Mouse (Mus musculus): ENCODE measurements at regions not wholly inside any gene's neighbourhood (a gene's known extent, or its start where the extent isn't known, plus 50 kb on each side); places are given as distances from the start of the nearest gene placed in this dataset.
A peak's percentile ranks its signal among the peaks of the same experiment; 100 is the strongest.

DNA sequence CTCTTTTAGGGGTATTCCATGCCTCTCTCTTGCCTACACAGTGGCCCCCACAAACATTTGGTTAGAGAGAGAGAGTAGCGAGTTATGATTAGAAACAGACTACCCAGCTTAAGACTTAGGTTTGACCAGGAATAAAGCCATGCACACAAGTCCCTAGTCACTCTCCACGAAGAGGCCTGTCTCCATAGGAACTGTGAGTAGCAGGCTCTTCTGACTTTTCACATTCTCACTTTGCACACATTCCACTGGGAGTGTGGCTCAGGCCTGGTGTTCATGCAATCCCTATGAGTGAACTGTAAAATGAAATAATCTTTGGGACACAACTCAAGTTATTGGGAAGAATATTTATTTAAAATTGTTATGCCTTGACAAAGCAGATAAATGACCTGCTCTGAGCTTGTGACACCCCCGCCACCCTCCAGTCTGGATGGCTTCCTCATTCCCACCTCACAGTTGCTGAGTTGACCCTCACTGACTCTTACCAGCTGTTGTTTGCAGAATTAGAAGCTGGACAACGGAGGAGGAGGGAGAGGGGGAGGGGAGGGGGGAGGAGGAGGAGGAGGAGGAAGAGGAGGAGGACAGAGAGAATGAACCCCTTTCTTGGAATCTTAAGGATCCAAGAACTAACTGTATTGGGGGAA, 78.7 kb upstream of the Egln3 start:
- TF ChIP-seq POLR2A (IDR thresholded peaks at IDR 0.05; ENCODE audit: insufficient read depth, low read depth, low read length) (no peak), EP300 (IDR thresholded peaks at IDR 0.05; ENCODE audit: insufficient read depth, low read depth, low read length) (no peak), CTCF (IDR thresholded peaks at IDR 0.05) (no peak)
- no peaks in the 10 kb centered on the region for H3K27me3 ChIP-seq (ENCODE audit: control insufficient read depth, insufficient read depth, low read length)
- no peaks in the 10 kb centered on the region for H3K79me2 ChIP-seq (replicated peaks; ENCODE audit: control insufficient read depth, insufficient read depth, low read length)
- DNase-seq: no peak
- H3K27ac ChIP-seq: no peak overlapping the region
- H3K9ac ChIP-seq (ENCODE audit: low read depth, low read length): no peak overlapping the region
- no peak overlapping the region for H3K4me3 ChIP-seq
- intact Hi-C loops (cut with DNase I): loop anchor here (2.0 kb wide), 1 partner anchor 78 kb away; no protein-coding TSS in a partner anchor
- no peaks in the 10 kb centered on the region for H3K36me3 ChIP-seq (ENCODE audit: control insufficient read depth, insufficient read depth, low read length)
- peaks cover 5% of the 10 kb centered on the region for H3K4me1 ChIP-seq (ENCODE audit: control insufficient read depth, insufficient read depth, low read length)
- WGBS: 62% methylated on average over 4 of the region's 4 CpGs

DNA sequence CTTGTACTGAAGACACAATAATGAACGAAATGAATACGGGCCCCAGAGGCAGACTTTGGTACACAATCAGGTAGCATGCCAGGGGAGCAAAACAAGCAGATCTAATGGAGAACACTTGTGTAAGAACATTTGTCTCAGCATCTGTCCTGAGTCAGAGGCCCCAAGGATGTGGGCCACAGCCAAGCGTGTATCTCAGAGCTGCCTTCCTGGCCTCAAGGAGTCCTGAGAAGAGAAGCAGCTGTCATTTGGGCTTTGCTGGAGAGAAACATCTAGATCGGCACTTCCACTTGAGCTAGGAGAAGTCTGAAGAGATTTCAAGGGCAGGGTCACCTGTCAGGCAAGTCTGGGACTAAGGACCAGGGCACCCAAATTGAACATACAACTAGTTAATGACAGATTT, 76.8 kb upstream of the Egln3 start:
- TF ChIP-seq EP300 (IDR thresholded peaks at IDR 0.05; ENCODE audit: insufficient read depth, low read depth, low read length) (0 out of 2 replicates have a peak, but pooled peaks have one; percentile 16), POLR2A (IDR thresholded peaks at IDR 0.05; ENCODE audit: insufficient read depth, low read depth, low read length) (no peak)
- Histone ChIP-seq H3K36me3 (ENCODE audit: control insufficient read depth, insufficient read depth, low read length) (no peaks in the 10 kb centered on the region), H3K27ac (no peak overlapping the region), H3K4me1 (ENCODE audit: control insufficient read depth, insufficient read depth, low read length) (no peaks in the 10 kb centered on the region), H3K4me3 (no peak overlapping the region), H3K79me2 (replicated peaks; ENCODE audit: control insufficient read depth, insufficient read depth, low read length) (no peaks in the 10 kb centered on the region), H3K27me3 (ENCODE audit: control insufficient read depth, insufficient read depth, low read length) (no peaks in the 10 kb centered on the region), H3K9ac (ENCODE audit: low read depth, low read length) (no peak overlapping the region)
- peak in 1 of 2 experiments; percentile 57 for DNase-seq
- WGBS: 77% methylated on average over 4 of the region's 4 CpGs
- intact Hi-C loops (cut with DNase I): no loop called here

DNA sequence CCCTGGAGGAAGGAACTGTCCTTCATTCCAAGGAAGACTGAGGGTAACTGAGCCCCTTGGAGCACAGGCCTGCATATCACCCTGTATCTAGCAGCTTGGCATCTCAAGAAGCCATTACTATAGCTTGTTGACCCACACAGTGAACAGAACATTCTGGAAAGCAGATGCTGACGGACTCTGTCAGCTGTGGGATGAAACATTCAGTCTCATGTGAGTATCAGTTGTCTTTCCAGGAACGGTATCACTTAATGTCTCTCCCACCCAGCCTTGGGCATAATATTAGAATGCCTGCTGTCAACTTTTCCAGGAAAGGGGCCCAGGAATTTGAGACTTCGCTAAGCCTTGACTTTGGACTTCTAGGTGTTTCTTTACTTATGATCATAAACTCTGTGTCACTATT, 76.3 kb upstream of the Egln3 start:
- H3K36me3 ChIP-seq (ENCODE audit: control insufficient read depth, insufficient read depth, low read length): no peaks in the 10 kb centered on the region
- 65% methylated on average over 3 of the region's 3 CpGs for WGBS
- no peak overlapping the region for H3K27ac ChIP-seq
- intact Hi-C loops (cut with DNase I): no loop called here
- no peaks in the 10 kb centered on the region for H3K79me2 ChIP-seq (replicated peaks; ENCODE audit: control insufficient read depth, insufficient read depth, low read length)
- no peak overlapping the region for H3K4me3 ChIP-seq
- no peaks in the 10 kb centered on the region for H3K27me3 ChIP-seq (ENCODE audit: control insufficient read depth, insufficient read depth, low read length)
- H3K9ac ChIP-seq (ENCODE audit: low read depth, low read length): no peak overlapping the region
- no peaks in the 10 kb centered on the region for H3K4me1 ChIP-seq (ENCODE audit: control insufficient read depth, insufficient read depth, low read length)
- no peak for TF ChIP-seq POLR2A (IDR thresholded peaks at IDR 0.05; ENCODE audit: insufficient read depth, low read depth, low read length)
- no peak for TF ChIP-seq CTCF (IDR thresholded peaks at IDR 0.05)
- no peak for DNase-seq

DNA sequence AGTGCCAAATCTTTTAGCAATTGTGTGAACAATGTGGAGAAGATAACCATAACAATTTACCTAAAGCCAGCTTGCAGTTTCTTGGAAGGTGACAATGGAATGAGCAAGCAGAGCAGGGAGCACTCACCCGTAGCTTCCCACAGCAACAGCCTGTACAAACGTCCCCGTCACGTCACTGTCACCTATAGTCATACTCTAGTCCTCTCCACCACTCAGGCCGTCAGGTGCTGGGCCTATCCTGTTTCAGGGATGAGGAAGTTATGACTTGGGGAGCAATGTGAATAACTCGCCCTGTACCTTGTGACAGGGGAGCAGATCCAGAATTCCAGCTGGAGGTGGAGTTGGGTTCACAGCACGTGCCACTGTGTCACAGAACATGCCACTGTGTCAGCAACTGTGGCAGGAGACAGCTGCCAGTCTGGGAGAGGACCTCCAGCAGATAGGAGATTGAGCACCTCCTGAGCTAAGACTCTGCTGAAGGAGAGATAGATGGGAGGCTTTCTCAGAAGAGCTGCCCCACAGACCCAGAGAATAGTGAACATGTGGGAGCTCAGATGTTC, 73.4 kb upstream of the Egln3 start:
- no peaks in the 10 kb centered on the region for H3K36me3 ChIP-seq (ENCODE audit: control insufficient read depth, insufficient read depth, low read length)
- TF ChIP-seq EP300 (IDR thresholded peaks at IDR 0.05; ENCODE audit: insufficient read depth, low read depth, low read length) (no peak), POLR2A (IDR thresholded peaks at IDR 0.05; ENCODE audit: insufficient read depth, low read depth, low read length) (no peak), CTCF (IDR thresholded peaks at IDR 0.05) (no peak)
- no peak for DNase-seq
- H3K4me1 ChIP-seq (ENCODE audit: control insufficient read depth, insufficient read depth, low read length): no peaks in the 10 kb centered on the region
- no peak overlapping the region for H3K27ac ChIP-seq
- no peak overlapping the region for H3K4me3 ChIP-seq
- no peaks in the 10 kb centered on the region for H3K27me3 ChIP-seq (ENCODE audit: control insufficient read depth, insufficient read depth, low read length)
- no peak overlapping the region for H3K9ac ChIP-seq (ENCODE audit: low read depth, low read length)
- WGBS: 77% methylated on average over 7 of the region's 7 CpGs
- H3K79me2 ChIP-seq (replicated peaks; ENCODE audit: control insufficient read depth, insufficient read depth, low read length): no peaks in the 10 kb centered on the region
- intact Hi-C loops (cut with DNase I): no loop called here

DNA sequence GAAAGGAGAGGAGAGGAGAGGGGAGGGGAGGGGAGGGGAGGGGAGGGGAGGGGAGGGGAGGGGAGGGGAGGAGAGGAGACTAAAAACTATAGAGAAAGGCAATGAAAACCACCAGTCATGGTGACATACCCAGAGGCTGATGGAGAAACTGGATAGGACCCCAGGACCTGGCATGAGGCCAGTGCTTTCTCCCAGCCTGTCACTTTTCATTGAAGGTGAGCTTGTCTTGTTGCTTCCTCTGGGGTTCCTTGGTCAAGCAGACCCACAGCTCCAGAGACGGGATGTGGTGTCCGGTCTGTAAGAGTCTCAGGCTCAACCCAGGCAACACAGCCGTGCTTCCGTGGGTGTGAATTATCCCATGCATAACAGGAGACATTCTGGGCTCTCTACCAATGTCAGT, 69.8 kb upstream of the Egln3 start:
- Histone ChIP-seq H3K9ac (ENCODE audit: low read depth, low read length) (no peak overlapping the region), H3K36me3 (ENCODE audit: control insufficient read depth, insufficient read depth, low read length) (no peaks in the 10 kb centered on the region), H3K27me3 (ENCODE audit: control insufficient read depth, insufficient read depth, low read length) (no peaks in the 10 kb centered on the region), H3K79me2 (replicated peaks; ENCODE audit: control insufficient read depth, insufficient read depth, low read length) (no peaks in the 10 kb centered on the region), H3K27ac (no peak overlapping the region), H3K4me3 (no peak overlapping the region), H3K4me1 (ENCODE audit: control insufficient read depth, insufficient read depth, low read length) (no peaks in the 10 kb centered on the region; the same call in 1 of the 2 replicates)
- 75% methylated on average over 4 of the region's 4 CpGs for WGBS
- intact Hi-C loops (cut with DNase I): no loop called here
- TF ChIP-seq CTCF (IDR thresholded peaks at IDR 0.05): no peak
- DNase-seq: no peak

DNA sequence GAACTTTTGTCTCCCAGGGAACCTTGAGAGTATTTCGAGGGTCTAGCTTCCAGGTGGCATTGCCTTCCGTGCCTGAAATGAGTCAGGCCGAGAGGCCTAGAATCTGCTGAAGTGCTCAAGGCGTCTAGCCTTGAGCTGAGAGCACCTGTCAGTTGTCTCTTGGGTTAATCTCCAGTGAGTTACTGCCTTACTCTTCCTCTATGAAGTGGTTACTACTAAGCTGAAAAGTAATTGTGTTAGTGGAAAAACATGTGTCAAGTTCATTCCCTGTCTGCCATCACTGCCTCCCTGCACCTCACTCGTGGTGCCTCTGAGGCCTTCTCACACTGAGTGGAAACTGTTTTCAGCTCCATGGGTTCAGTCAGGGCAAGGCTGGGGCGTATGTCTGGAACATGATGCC, 69.0 kb upstream of the Egln3 start:
- intact Hi-C loops (cut with DNase I): no loop called here
- Histone ChIP-seq H3K4me1 (ENCODE audit: control insufficient read depth, insufficient read depth, low read length) (no peaks in the 10 kb centered on the region; the same call in 1 of the 2 replicates), H3K9ac (ENCODE audit: low read depth, low read length) (no peak overlapping the region), H3K27ac (no peak overlapping the region), H3K79me2 (replicated peaks; ENCODE audit: control insufficient read depth, insufficient read depth, low read length) (no peaks in the 10 kb centered on the region), H3K27me3 (ENCODE audit: control insufficient read depth, insufficient read depth, low read length) (no peaks in the 10 kb centered on the region), H3K4me3 (no peak overlapping the region), H3K36me3 (ENCODE audit: control insufficient read depth, insufficient read depth, low read length) (no peaks in the 10 kb centered on the region)
- TF ChIP-seq POLR2A (IDR thresholded peaks at IDR 0.05; ENCODE audit: insufficient read depth, low read depth, low read length) (no peak), EP300 (IDR thresholded peaks at IDR 0.05; ENCODE audit: insufficient read depth, low read depth, low read length) (no peak), CTCF (IDR thresholded peaks at IDR 0.05) (no peak)
- WGBS: 79% methylated on average over 6 of the region's 6 CpGs
- no peak for DNase-seq
